Mouse (Mus musculus): Measurements from ENCODE around the gene Notch2. TPM values are rescaled to one million over a fixed set of nuclear protein-coding genes. Genes with fewer than 3 reads are reported as not detected.

Gene Notch2
- polyA plus RNA-seq, 1 experiment from 2014 or later, result 6.6 TPM

GRCm38 (mm10) chr3:97974197-97974770 is 39.0 kb upstream of the Notch2 start:
- H3K4me2 ChIP-seq (ENCODE audit: low read length), result no peak overlapping the region
- H3K27me3 ChIP-seq (ENCODE audit: control insufficient read depth, insufficient read depth, low read depth, low read length), result no peaks in the 10 kb centered on the region
- H3K36me3 ChIP-seq (ENCODE audit: control insufficient read depth, insufficient read depth, low read length), result no peaks in the 10 kb centered on the region
- no peaks in the 10 kb centered on the region for H3K9me3 ChIP-seq (replicated peaks; ENCODE audit: control insufficient read depth, low read length, poor library complexity, severe bottlenecking)
- no peak overlapping the region for H3K4me3 ChIP-seq (ENCODE audit: low read depth, low read length)
- H3K9ac ChIP-seq (ENCODE audit: low read depth, low read length), result no peak overlapping the region
- no peaks in the 10 kb centered on the region for H3K4me1 ChIP-seq (ENCODE audit: control insufficient read depth, insufficient read depth, low read length)
- 91% methylated on average over 6 of the region's 6 CpGs for WGBS
- no peak for ATAC-seq
- no peak overlapping the region for H3K27ac ChIP-seq (ENCODE audit: low read length)

- WGBS, result 72% methylated on average over 6 of the region's 6 CpGs
Observed at GRCm38 (mm10) chr3:97976706-97977105, 36.6 kb upstream of the Notch2 start.

GRCm38 (mm10) chr3:97978710-97979109 is 34.6 kb upstream of the Notch2 start:
- Histone ChIP-seq H3K4me3 (ENCODE audit: low read depth, low read length) (no peak overlapping the region), H3K9ac (ENCODE audit: low read depth, low read length) (no peak overlapping the region), H3K27ac (ENCODE audit: low read length) (no peak overlapping the region), H3K9me3 (replicated peaks; ENCODE audit: control insufficient read depth, low read length, poor library complexity, severe bottlenecking) (no peaks in the 10 kb centered on the region), H3K36me3 (ENCODE audit: control insufficient read depth, insufficient read depth, low read length) (no peaks in the 10 kb centered on the region), H3K4me1 (ENCODE audit: control insufficient read depth, insufficient read depth, low read length) (no peaks in the 10 kb centered on the region), H3K27me3 (ENCODE audit: control insufficient read depth, insufficient read depth, low read depth, low read length) (no peaks in the 10 kb centered on the region), H3K4me2 (ENCODE audit: low read length) (no peak overlapping the region)
- 74% methylated on average over 2 of the region's 2 CpGs for WGBS
- ATAC-seq, result no peak

More at GRCm38 (mm10) chr3:97976706-97977105, 36.6 kb upstream of the Notch2 start:
- Histone ChIP-seq H3K9me3 (replicated peaks; ENCODE audit: control insufficient read depth, low read length, poor library complexity, severe bottlenecking) (no peaks in the 10 kb centered on the region), H3K27ac (ENCODE audit: low read length) (no peak overlapping the region), H3K4me3 (ENCODE audit: low read depth, low read length) (no peak overlapping the region), H3K9ac (ENCODE audit: low read depth, low read length) (no peak overlapping the region), H3K4me1 (ENCODE audit: control insufficient read depth, insufficient read depth, low read length) (no peaks in the 10 kb centered on the region), H3K27me3 (ENCODE audit: control insufficient read depth, insufficient read depth, low read depth, low read length) (no peaks in the 10 kb centered on the region), H3K4me2 (ENCODE audit: low read length) (no peak overlapping the region), H3K36me3 (ENCODE audit: control insufficient read depth, insufficient read depth, low read length) (no peaks in the 10 kb centered on the region)
- ATAC-seq, result no peak

DNA sequence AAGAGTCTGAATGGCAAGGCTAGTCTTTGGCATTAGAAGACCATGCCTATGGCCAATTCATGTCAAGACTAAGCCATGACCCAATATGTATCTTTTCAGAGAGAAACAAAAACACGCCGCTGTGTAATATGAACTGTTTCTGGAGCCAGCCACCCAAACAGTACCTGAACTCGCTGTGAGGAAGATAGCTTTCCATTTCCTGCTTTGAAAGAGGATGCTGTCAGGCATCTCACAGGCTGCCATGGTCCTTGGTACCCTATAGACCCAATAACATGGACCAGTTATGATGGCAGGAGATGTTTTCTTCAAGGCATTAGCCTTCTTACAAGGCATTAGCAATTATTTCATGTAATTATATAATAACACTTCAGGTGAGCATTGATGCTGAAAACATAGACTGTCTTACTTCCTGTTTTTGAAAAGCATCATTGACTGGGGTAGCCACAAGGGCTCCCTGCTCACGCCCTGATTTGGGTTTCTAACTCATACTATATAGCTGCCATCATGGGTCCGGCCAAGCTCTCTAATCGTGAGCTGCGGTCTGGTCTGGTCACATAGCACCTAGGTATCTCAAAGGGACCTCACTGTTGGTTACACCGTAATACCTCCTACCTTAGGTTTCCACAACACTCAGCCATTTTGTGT is 32.5 kb upstream of the Notch2 start:
- H3K9ac ChIP-seq (ENCODE audit: low read depth, low read length), result no peak overlapping the region
- 94% methylated on average over 8 of the region's 8 CpGs for WGBS
- H3K4me2 ChIP-seq (ENCODE audit: low read length), result no peak overlapping the region
- no peak overlapping the region for H3K4me3 ChIP-seq (ENCODE audit: low read depth, low read length)
- H3K27me3 ChIP-seq (ENCODE audit: control insufficient read depth, insufficient read depth, low read depth, low read length), result no peaks in the 10 kb centered on the region
- no peaks in the 10 kb centered on the region for H3K9me3 ChIP-seq (replicated peaks; ENCODE audit: control insufficient read depth, low read length, poor library complexity, severe bottlenecking)
- no peaks in the 10 kb centered on the region for H3K4me1 ChIP-seq (ENCODE audit: control insufficient read depth, insufficient read depth, low read length)
- H3K36me3 ChIP-seq (ENCODE audit: control insufficient read depth, insufficient read depth, low read length), result no peaks in the 10 kb centered on the region
- no peak for ATAC-seq
- H3K27ac ChIP-seq (ENCODE audit: low read length), result no peak overlapping the region

DNA sequence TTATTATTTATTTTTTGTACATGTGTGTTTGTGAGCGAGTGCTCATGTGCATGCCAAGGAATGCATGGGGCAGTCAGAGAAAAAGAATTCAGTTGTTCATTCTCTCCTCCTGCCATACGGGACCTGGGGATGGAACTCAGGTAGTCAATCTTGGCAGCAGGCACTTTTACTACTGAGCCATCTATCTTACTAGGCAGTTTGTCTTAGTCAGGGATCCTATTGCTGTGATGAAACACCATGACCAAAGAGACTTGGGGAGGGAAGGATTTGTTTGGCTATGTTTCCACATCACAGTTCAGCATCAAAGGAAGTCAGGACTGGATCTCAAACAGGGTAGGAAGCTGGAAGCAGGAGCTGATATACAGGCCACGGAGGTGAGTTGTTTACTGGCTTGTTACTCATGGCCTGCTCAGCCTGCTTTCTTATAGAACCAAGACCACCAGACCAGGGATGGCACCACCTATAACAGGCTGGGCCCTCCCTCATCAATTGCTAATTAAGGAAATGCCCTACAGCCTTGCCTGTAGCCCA is 31.9 kb upstream of the Notch2 start:
- no peak for ATAC-seq
- Histone ChIP-seq H3K4me3 (ENCODE audit: low read depth, low read length) (no peak overlapping the region), H3K9ac (ENCODE audit: low read depth, low read length) (no peak overlapping the region), H3K4me1 (ENCODE audit: control insufficient read depth, insufficient read depth, low read length) (no peaks in the 10 kb centered on the region), H3K9me3 (replicated peaks; ENCODE audit: control insufficient read depth, low read length, poor library complexity, severe bottlenecking) (no peaks in the 10 kb centered on the region), H3K4me2 (ENCODE audit: low read length) (no peak overlapping the region), H3K27me3 (ENCODE audit: control insufficient read depth, insufficient read depth, low read depth, low read length) (no peaks in the 10 kb centered on the region), H3K36me3 (ENCODE audit: control insufficient read depth, insufficient read depth, low read length) (no peaks in the 10 kb centered on the region), H3K27ac (ENCODE audit: low read length) (no peak overlapping the region)
- WGBS, result 91% methylated on average over 3 of the region's 3 CpGs

- Histone ChIP-seq H3K4me3 (ENCODE audit: low read depth, low read length) (no peak overlapping the region), H3K27ac (ENCODE audit: low read length) (no peak overlapping the region), H3K36me3 (ENCODE audit: control insufficient read depth, insufficient read depth, low read length) (no peaks in the 10 kb centered on the region), H3K4me2 (ENCODE audit: low read length) (no peak overlapping the region), H3K9ac (ENCODE audit: low read depth, low read length) (no peak overlapping the region), H3K27me3 (ENCODE audit: control insufficient read depth, insufficient read depth, low read depth, low read length) (no peaks in the 10 kb centered on the region), H3K4me1 (ENCODE audit: control insufficient read depth, insufficient read depth, low read length) (no peaks in the 10 kb centered on the region), H3K9me3 (replicated peaks; ENCODE audit: control insufficient read depth, low read length, poor library complexity, severe bottlenecking) (no peaks in the 10 kb centered on the region)
- 83% methylated on average over 10 of the region's 10 CpGs for WGBS
- ATAC-seq, result no peak
Observed at GRCm38 (mm10) chr3:97984870-97985506, 28.3 kb upstream of the Notch2 start.

- Histone ChIP-seq H3K4me1 (ENCODE audit: control insufficient read depth, insufficient read depth, low read length) (no peaks in the 10 kb centered on the region), H3K4me2 (ENCODE audit: low read length) (no peak overlapping the region), H3K9me3 (replicated peaks; ENCODE audit: control insufficient read depth, low read length, poor library complexity, severe bottlenecking) (no peaks in the 10 kb centered on the region), H3K9ac (ENCODE audit: low read depth, low read length) (no peak overlapping the region), H3K27me3 (ENCODE audit: control insufficient read depth, insufficient read depth, low read depth, low read length) (no peaks in the 10 kb centered on the region), H3K27ac (ENCODE audit: low read length) (no peak overlapping the region), H3K4me3 (ENCODE audit: low read depth, low read length) (no peak overlapping the region), H3K36me3 (ENCODE audit: control insufficient read depth, insufficient read depth, low read length) (no peaks in the 10 kb centered on the region)
- ATAC-seq, result no peak
- 87% methylated on average over 3 of the region's 3 CpGs for WGBS
Observed at GRCm38 (mm10) chr3:97985691-97986090, 27.6 kb upstream of the Notch2 start.

DNA sequence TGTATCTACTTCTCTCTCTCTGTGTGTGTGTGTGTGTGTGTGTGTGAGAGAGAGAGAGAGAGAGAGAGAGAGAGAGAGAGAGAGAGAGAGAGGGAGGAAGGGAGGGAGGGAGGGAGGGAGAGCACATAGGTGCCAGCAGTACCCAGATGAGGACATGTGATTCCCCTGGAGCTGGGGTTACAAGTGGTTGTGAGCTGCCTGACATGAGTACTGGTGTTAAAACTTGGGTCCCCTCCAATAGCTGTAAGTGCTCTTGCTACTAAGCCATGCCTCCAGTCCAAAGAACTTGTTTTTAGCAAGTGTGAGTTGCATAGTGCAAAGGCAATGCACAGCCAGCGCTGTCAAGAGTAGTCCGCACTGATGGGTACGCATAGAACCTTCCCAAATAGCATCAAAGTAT is 26.2 kb upstream of the Notch2 start:
- Histone ChIP-seq H3K4me1 (ENCODE audit: control insufficient read depth, insufficient read depth, low read length) (no peaks in the 10 kb centered on the region), H3K27me3 (ENCODE audit: control insufficient read depth, insufficient read depth, low read depth, low read length) (no peaks in the 10 kb centered on the region), H3K4me2 (ENCODE audit: low read length) (no peak overlapping the region), H3K27ac (ENCODE audit: low read length) (no peak overlapping the region), H3K9ac (ENCODE audit: low read depth, low read length) (no peak overlapping the region), H3K36me3 (ENCODE audit: control insufficient read depth, insufficient read depth, low read length) (no peaks in the 10 kb centered on the region), H3K9me3 (replicated peaks; ENCODE audit: control insufficient read depth, low read length, poor library complexity, severe bottlenecking) (no peaks in the 10 kb centered on the region), H3K4me3 (ENCODE audit: low read depth, low read length) (no peak overlapping the region)
- WGBS, result 95% methylated on average over 3 of the region's 3 CpGs
- no peak for ATAC-seq

GRCm38 (mm10) chr3:97988756-97989155 is 24.6 kb upstream of the Notch2 start:
- no peak for ATAC-seq
- 65% methylated on average over 4 of the region's 4 CpGs for WGBS
- no peak overlapping the region for H3K4me3 ChIP-seq (ENCODE audit: low read depth, low read length)
- no peaks in the 10 kb centered on the region for H3K27me3 ChIP-seq (ENCODE audit: control insufficient read depth, insufficient read depth, low read depth, low read length)
- no peak overlapping the region for H3K4me2 ChIP-seq (ENCODE audit: low read length)
- H3K9ac ChIP-seq (ENCODE audit: low read depth, low read length), result no peak overlapping the region
- H3K9me3 ChIP-seq (replicated peaks; ENCODE audit: control insufficient read depth, low read length, poor library complexity, severe bottlenecking), result no peaks in the 10 kb centered on the region
- H3K4me1 ChIP-seq (ENCODE audit: control insufficient read depth, insufficient read depth, low read length), result no peaks in the 10 kb centered on the region
- no peaks in the 10 kb centered on the region for H3K36me3 ChIP-seq (ENCODE audit: control insufficient read depth, insufficient read depth, low read length)
- no peak overlapping the region for H3K27ac ChIP-seq (ENCODE audit: low read length)
